Mouse (Mus musculus) cerebellum, adult 11 months (tissue): ENCODE data around the gene Pcnp.

Experiments
- DNase-seq: peaks from one replicate; pipeline ENCODE4 v3.0.0; 2022

The Pcnp gene

DNA sequence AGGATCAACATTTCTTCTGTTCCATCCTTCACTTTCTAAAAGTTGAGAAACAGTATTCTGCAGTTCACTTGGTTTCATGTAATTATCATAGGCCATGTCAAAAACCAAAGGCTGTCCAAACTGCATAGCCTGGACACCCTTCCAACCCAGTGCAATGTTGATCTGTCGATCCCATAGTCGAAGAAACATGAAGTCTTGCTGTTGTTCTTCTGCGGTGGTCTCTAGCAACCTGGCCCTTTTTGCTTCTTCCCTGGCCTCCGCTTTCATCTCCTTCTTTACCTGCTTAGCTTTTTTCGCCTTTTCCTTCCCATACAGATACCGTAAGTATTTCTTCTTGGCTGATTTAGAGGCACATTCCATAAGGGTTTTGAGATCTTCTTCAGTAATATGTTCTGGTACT, 5.0 kb upstream of the Pcnp start:
- DNase-seq, result no peak

DNA sequence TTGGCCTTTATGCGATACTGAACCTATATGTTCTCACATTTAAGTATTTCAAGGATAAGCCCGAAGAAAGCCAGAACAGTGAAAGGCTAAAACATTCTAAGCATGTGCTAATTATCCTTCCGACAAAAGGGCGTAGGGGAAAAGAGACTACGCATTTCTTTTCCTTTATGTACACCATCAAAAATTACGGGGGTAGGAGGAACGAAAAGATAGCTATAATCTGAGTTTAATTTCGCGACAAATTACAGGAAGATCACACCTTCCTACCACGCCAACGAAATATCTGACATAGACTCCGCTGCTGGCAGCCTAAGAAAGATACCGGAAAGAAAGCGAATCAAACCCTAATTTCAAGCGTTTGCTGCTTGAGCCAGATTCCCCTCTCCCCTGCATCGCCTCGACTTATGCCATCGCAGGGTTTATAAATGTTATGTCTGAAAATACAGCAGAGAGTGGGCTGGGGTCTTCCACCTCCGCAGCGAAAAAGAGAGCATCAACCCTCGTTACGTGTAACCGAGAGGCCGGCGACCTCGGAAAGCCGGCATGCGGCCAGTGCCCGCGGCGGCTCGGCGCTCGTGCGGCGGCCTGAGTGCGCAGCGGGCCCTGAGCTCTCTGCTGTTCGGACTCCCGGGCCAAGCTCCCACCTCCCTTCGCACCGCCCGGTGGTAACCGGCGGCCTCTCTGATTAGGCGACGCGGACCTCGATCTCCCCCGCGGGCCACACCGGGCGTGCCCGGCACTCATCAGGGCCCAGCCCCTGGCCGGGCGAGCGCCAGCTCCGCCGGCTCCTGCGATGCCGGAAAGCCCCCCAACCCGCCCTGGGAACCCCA, 602 bp downstream of the Pcnp start:
- no peak for DNase-seq

DNA sequence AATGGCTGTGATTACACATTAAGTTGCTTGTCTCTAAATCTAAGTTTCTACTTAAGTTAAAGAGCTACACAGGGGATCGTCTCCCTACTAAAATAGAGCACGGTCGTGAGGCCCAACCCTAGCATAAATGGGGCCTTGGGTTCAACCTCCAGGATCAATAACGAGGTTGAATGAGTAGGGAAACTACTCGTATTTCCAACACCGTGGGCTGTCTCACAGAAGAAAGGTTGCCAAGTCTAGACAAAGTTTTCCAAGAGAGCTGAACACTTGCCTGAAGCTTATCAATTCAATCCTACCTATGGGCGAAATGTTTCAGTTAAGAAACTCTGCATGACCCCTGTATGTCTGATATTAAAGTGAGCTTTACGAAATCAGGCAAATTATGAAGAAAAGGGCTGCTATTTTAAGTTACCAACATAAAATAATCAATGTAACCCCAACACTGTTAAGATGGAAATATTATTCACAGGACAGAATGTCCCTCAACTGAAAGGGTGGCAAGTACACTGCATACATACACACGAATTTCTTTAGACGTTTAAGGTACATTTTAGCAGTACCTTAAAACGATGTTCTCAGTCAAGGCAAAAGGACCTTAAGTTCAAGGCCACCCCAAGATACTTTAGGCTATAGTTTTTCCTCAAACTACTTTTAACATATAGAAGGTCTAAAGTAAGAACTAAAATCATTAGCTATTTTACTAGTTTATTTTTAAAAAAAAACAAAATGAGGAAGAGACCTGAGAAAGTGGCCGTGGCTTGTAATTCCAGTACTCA, 1.5 kb downstream of the Pcnp start:
- no peak for DNase-seq

DNA sequence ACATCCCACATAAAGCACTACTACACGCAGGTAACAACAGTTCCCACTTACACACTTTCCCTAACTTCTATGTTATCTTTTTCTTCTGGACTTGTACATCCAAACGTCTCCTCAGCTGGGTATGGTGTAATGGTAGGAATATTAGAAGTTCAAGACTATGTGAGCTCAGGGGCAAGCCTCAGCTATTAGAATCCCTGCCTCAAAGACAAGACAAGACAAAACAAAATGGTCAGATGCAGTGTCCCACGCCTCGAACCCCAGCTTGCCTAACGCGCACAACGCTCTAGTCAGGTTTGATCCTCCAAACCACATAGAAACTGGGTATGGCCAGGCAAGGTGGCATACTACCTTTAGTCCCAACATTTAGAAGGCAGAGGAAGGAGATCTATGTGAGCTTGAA, 9.9 kb downstream of the Pcnp start:
- no peak for DNase-seq

DNA sequence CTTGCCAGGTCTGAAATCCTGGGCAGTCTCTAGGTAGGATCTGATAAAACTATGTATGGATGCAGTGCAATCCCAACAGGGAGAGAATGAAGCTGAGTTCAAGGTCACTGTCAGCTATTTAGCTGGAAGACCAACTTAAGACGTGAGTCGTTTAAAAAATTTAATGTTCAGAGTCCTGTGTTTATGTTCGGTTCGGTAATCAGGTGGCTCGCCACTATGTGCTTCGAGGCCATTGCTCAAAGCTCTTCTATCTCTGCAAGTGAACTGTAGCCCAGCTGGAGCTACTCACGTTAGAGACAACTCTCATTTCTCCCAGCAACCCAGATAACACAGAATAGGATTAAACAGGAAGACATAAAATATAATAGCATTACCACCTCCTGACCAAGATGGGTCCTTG, 15.5 kb downstream of the Pcnp start:
- DNase-seq, result no peak

DNA sequence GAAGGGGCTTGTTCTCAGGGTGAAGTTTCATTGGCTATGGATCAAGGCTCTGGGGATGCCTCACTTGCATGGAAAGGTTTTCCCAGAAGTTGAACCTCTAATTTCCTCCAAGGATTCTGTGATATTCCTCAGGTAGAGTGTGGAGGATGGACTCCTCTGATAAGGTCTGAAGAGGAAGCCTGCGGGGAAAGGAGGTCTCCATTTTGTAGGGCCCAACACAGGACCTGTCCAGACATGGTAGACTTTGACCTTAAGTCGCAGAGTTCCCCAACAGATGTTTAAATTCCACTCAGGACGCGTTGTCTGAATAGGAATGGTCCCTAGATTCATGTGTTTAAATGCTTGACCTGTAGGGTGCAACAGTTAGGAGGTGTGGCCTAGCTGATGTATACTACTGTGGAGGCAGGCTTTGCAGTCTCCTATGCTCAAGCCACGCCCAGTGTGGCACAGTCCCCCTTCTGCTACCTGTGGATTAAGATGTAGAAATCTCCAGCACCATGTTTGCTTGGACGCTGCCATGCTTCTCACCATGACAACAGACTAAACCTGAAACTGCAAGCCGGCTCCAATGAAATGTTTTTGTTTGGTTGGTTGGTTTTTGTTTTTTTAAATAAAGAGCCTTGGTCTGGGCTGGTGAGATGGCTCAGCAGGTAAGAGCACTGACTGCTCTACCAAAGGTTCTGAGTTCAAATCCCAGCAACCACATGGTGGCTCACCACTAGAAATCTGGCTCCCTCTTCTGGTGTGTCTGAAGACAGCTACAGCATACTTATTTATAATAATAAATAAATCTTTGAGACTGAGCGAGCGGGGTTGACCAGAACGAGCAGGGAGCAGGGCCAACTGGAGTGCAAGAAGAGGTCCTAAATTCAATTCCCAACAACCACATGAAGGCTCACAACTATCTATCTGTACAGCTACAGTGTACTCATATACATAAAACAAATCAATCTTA, 16.5 kb downstream of the Pcnp start:
- DNase-seq, result no peak

DNA sequence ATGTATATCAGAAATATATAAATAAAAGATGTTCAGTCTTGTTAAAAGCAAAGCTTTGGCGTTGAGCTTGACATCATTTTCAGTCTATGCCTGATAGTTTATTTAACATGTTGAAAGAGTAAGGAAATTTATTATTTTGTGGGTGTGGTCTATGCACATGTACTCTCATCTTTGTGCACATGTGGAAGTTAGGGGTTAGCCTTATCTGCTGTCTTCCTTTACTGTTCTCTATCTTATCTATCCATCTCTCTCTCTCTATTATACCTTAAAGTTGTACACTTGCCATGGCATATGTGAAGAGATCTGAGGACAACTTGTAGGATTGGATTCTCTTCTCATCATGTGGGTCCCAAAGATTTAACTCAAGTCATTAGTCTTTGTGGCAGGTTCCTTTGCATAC, 20.7 kb downstream of the Pcnp start:
- no peak for DNase-seq

DNA sequence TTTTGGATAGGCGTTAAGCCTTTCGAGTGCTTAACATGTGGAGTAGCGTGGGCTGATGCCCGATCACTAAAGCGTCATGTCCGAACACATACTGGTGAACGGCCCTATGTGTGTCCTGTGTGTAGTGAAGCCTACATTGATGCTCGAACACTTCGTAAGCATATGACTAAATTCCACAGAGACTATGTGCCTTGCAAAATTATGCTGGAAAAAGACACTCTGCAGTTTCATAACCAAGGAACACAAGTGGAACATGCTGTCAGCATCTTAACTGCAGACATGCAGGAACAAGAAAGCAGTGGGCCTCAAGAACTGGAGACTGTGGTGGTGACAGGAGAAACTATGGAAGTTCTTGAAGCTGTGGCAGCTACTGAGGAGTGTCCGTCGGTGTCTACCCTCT, 22.7 kb downstream of the Pcnp start:
- DNase-seq, result no peak

DNA sequence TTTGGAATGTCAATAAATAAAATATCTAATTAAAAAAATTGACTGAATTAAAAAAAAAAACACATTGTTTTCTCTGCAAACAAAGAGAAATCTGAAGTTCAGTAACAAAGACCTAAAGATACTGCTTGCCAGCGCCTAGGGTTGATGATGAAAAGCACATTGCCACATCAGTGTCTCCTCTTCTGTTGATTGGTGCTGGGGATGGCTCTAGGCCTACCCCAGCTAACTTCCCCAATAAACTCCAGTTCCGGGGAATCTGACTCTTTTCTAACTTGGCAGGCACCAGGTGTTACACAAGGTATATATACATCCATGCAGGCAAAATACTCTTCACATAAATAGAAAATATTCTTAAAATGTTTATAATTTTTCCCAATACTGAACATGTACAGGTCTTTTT, 35.3 kb downstream of the Pcnp start:
- no peak for DNase-seq

DNA sequence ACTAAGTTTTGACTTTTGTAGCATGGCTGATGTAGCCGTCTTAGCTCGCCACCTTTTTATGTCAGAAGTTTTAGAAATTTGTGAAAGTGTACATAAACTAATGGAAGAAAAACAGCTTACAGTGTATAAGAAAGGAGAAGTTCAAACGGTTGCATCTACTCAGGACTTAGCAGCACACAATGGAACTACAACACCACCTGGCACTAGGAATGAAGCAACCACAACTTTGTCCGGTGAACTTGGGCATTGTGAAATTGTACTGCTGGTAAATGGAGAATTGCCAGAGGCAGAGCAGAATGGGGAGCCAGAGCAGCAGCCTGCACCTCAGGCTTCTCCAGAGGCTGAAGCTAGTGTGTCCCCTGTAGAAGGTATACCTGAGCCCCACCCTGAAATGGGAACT, 39.2 kb downstream of the Pcnp start:
- DNase-seq, result no peak

DNA sequence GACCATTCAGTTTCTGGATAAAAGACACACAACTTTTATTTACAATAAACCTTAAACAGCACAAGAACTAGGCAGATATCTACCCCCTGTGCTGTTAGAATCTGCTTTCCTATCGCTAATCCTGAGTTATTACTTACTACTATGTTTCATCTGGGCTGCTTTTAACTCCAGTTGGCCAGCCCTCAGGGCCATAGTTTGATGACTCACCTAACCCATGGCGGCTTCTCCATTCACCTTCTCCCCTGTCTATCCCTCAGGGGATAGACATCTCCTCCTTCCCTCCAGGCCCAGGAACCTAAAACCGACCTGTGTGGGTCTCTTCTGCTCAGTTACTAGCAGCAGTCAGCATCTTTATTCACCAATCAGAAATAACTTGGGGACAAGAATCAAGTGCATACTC, 43.5 kb downstream of the Pcnp start:
- DNase-seq, result no peak

DNA sequence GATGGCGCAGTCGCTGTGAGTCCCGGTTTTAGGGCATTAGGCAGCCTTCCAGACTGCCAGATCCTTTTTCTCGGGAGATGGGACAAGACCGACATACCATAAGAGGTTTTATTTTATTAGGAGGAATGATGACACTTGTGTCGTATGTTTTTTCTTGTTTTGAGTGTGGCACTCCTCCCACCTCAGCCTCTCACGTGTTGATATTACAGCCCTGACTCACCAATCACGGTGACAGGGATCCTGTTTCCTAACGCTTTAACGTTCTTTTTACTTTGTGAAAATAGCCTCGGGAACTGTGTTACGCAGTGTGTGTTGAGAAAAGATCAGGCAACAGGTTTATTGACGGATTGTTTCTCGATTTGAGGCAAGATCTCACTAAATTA, 54.6 kb downstream of the Pcnp start:
- no peak for DNase-seq

DNA sequence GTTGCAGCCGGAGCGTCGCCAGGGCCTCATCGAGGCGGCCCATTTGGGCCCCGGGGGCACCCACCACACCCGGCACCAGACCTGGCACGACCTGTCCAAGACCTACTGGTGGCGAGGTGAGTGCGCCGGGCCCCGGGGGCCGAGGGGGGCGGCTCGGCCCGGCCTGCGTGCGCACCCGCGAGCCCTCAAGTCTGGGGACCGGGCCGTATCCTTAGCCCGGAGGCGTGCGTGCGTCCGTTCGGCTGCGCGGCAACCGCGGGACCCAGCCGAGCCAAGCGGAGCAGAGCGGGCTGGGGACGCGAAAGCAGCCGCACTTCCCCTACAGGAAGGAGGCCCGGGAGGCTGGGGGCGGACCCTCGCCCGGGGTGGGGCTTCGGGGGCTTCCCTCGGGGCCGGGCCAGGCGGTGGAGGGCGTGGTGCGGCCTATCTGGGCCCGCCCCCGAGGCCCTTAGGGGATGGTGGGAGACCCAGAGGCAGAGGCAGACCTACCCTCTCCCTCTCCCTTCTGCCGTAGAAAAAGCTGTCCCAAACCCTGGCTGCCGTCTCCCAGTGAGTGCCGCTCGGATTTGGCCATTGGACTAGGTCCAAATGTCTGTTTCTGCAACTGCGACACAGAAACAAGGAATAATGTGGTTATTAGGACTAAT, 55.2 kb downstream of the Pcnp start:
- peak; percentile 76 for DNase-seq

DNA sequence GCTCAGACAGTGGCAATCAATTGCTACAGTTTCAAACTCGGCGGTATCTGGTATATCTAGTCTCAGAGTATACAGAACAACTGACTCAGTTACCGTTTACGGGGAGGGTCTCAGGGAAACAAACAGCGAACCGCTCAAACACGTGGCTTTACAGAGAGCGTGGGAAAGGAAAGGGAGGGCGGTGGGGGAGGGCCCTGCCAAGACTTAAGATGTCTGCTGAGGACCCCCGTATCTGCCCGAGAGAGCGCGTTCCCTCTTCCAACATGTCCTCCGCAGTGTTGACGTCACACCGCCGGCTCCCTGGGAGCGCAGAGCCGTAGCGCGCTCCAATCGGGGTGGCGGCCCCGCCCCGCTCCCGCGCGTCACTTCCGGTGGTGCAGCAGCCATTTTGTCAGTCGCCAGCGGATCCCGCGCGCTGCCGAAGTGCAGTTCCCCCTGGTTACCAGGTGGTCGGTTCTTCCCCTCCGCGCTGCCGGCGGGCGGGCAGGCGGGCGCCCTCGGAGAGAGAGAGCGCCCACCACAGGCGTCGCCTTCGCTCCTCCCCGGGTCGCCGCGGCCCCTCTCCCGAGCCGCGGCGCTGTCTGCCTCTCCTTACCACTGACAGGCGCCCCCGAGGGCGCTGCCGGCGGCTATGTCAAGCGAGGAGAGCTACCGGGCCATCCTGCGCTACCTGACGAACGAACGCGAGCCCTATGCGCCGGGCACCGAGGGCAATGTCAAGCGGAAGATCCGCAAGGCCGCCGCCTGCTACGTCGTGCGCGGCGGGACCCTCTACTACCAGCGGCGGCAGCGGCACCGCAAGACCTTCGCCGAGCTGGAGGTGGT, 55.9 kb downstream of the Pcnp start, which contains the start of gene Zbtb11:
TSS of gene Zbtb11 (plus strand) at position 453 of the 825 bp plus-strand sequence.
- DNase-seq, result peak; percentile 99

DNA sequence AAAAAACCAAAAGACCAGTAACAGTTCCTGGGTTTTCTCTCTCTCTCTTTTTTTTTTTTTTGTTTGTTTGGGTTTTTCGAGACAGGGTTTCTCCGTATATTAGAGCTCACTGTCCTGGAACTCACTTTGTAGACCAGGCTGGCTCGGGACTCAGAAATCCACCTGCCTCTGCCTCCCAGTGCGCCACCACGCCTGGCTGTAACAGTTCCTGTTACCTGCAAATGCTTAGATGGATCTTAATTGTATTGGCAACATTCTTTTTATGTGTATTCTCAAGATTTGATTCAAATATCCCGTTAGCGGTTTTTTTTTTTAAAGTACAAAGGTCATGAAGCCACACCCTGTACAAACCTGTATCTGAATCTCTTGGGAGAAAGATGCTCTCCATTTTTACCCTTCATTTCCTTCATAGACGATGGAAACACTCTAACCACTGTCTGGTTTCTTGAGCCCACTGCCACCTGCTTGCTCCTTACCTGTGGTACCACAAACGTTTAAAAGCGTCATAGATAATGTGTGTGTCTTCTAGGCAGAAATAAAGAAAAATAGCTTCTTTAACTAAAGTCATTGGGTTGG, 56.8 kb downstream of the Pcnp start:
- no peak for DNase-seq

DNA sequence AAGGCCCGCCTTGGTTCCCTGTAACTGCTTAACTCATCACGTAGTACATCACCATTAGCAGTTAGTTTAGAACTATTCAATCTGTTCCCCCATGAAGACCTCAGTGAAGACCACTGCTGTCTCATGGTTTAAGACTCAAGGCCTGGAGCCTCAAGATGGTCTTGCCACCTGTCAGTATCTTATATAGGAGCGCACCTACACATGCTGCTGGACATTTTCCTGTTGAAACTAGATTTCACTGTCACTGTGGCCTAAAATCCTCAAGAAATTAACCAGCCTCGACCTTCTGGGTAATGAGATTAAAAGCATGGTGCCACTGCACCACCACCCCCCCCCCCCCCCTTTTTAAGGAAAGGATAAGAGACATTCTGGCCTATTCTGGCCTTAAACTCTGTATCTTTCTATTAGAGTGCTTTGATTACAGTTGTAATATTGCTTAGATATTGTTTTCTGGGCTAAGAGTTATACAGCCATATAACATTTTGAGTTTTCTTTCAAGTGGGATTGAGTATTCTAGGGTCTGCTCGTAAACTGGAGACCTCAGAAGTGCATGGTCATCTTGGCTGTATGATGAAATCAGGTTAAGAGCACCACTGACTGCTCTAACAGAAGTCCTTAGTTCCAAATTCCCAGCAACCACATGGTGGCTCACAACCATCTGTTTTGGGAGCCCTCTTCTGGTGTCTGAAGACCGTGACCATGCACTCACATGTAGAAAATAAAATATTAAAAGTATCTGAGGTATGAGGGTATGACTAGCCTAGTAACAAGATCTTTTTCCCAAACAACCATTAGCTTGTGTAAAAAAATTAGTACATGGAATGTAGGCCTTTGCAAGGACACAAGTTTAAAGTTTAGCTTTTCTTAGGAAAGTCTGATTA, 57.6 kb downstream of the Pcnp start:
- no peak for DNase-seq

DNA sequence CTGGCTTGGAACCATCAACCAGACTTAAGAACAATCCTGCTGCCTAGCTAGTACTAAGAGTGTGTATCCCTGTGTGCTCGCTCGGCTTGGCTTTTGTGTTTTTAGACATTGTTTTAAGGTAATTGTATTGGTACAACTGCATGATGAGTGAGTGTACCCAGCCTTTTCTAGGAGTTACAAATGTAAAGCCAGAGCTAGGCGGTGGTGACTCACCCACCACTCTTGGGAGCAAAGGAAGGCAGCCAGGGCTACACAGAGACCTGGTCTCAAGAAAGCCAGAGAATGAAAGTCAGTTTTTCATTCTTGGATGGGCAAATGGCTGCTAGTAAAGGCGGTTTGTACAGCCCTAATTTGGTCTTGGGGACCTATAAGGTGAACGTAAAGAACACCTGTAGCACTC, 59.1 kb downstream of the Pcnp start:
- DNase-seq, result no peak

DNA sequence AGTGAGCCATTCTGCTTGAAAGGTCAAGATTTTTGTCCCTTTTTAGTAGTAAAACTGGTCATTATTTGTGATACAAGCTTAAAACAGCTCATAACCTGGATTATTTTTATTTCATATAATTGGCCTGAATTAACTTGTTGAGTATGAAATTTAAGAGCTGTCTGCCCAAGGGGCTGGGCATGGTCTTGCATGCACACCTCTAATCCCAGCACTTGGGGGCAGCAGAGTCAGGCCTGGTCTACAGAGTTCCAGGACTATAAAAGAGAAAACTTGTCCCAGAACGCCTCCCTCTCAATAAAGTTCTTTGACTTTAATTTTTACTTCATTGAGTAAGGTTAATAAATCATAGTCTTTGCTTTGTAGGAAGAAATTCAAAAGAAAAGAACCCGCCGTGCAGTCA, 60.4 kb downstream of the Pcnp start:
- no peak for DNase-seq

DNA sequence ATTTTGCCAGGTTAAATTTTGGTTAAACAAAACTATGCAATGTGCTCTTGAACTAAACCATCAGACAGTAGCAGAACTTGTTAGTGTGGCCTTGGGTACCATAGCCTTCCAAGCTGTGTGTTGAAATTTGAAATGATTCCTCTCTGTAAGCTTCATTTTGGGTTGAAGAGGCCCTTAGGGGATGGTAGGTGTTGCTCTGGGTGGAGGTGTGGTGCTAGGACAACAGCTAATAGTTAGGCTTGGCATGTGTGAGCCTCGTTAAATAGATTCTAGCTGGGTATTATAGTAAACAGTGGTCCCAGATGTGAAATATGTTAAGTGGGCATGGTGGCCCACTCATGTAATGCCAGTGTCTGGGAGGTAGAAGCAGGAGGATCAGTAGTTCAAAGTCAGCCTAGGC, 62.3 kb downstream of the Pcnp start:
- no peak for DNase-seq

DNA sequence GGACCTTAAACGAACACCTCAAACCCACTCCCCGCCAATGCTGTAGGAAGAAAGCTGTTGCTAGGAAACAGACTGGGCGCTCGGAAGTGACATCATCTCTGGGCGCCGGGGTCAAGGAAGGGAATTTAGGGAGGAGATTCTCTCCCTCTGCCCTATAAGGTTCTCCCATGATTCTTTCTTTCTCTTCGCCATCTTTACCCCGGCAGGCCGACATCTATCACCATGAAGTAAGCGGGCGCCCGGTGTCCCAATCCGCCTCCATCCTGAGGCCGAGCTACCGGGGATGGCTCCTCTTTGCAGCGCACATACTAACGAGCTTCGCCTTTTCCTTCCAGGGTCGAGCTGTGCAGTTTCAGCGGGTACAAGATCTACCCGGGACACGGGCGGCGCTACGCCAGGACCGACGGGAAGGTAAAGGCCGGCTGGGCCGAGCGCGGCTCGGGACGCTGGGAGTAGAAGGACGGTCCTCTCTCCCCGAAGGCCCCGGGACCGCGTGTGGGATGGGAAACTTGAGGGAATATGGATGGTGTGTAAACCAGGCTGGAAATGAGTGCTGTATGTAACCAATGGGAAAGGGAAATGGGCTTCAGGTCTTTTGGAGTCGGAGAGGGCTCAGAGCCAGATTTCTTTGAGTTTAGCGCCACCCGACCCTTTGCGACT, 63.2 kb downstream of the Pcnp start, which contains the start of gene Rpl24:
TSS of gene Rpl24 (plus strand) at position 64 of the 660 bp plus-strand sequence.
- DNase-seq, result peak; percentile 89
